Mouse (Mus musculus): ENCODE results near the gene Acot5. TPM values are rescaled to one million over a fixed set of nuclear protein-coding genes. Genes with fewer than 3 reads are reported as not detected.
"Not testable (repeated sequence)": the region's sequence is repeated elsewhere in the genome, so short reads cannot be mapped to it uniquely, and the experiment has no call there.

Gene Acot5
- polyA plus RNA-seq, 1 experiment from 2014 or later, result not detected

DNA sequence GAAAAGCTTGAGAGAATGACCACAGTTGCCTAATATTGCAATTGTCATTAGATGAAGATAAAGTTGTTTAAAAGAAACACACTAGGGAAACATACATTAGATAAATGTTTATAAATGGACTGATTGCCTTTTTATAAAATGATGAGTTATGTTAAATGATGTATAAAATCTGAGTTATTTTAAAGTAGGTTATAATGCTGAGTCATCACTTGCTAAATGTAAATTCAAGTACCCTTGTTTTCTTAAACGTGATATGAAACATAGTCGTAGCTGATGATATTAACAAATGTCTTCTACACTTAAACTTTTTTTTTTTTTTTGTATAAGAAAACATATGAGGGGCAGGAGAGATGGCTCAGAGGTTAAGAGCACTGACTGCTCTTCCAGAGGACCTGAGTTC is 5.3 kb upstream of the Acot5 start:
- ATAC-seq (ENCODE audit: borderline replicate concordance, extremely low read depth, low FRiP score, low TSS enrichment), result no peak
- no peak overlapping the region for H3K4me2 ChIP-seq
- WGBS, result 79% methylated on average over 2 of the region's 2 CpGs
- no peaks in the 10 kb centered on the region for H3K36me3 ChIP-seq
- no peak overlapping the region for H3K9ac ChIP-seq
- H3K4me1 ChIP-seq, result no peaks in the 10 kb centered on the region
- H3K27ac ChIP-seq, result no peak overlapping the region
- peaks cover 16% of the 10 kb centered on the region for H3K27me3 ChIP-seq
- H3K4me3 ChIP-seq, result no peak overlapping the region
- H3K9me3 ChIP-seq, result no peaks in the 10 kb centered on the region

DNA sequence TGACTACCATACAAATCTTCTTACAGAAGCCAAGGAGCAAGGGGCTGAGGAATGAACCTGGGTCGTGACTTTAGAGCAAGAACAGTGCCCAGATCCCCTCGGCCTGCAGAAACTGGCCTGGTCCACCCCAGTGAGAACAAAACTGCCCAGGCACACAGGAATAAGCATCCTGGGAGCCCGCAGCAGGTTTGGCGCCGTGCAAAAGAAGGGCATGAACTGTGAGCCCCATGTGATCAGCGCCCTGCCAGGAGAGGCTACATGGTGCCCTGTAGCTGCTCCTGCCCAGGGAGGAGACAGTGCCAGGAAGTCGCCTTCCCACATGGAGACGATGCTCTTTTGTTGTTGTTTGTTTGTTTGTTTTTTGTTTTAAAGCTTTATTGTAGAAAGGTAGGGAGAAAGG is 4.5 kb upstream of the Acot5 start:
- Histone ChIP-seq H3K36me3 (no peaks in the 10 kb centered on the region), H3K27me3 (peaks cover 24% of the 10 kb centered on the region), H3K4me1 (no peaks in the 10 kb centered on the region), H3K9me3 (no peaks in the 10 kb centered on the region), H3K27ac (no peak overlapping the region), H3K9ac (no peak overlapping the region), H3K4me3 (no peak overlapping the region), H3K4me2 (no peak overlapping the region)
- 69% methylated on average over 8 of the region's 8 CpGs for WGBS
- no peak for ATAC-seq (ENCODE audit: borderline replicate concordance, extremely low read depth, low FRiP score, low TSS enrichment)

GRCm38 (mm10) chr12:84067752-84068151 is 1.4 kb upstream of the Acot5 start:
- H3K9me3 ChIP-seq, result no peaks in the 10 kb centered on the region
- H3K9ac ChIP-seq, result no peak overlapping the region
- no peak for ATAC-seq (ENCODE audit: borderline replicate concordance, extremely low read depth, low FRiP score, low TSS enrichment)
- H3K4me3 ChIP-seq, result no peak overlapping the region
- H3K36me3 ChIP-seq, result no peaks in the 10 kb centered on the region
- peaks cover 38% of the 10 kb centered on the region for H3K27me3 ChIP-seq
- WGBS, result 69% methylated on average over 4 of the region's 4 CpGs
- no peak overlapping the region for H3K4me2 ChIP-seq
- no peak overlapping the region for H3K27ac ChIP-seq
- no peaks in the 10 kb centered on the region for H3K4me1 ChIP-seq

GRCm38 (mm10) chr12:84068296-84068695 is 829 bp upstream of the Acot5 start:
- 67% methylated on average over 8 of the region's 8 CpGs for WGBS
- ATAC-seq (ENCODE audit: borderline replicate concordance, extremely low read depth, low FRiP score, low TSS enrichment), result no peak
- H3K9ac ChIP-seq, result no peak overlapping the region
- no peaks in the 10 kb centered on the region for H3K4me1 ChIP-seq
- H3K9me3 ChIP-seq, result no peaks in the 10 kb centered on the region
- peaks cover 38% of the 10 kb centered on the region for H3K27me3 ChIP-seq
- no peaks in the 10 kb centered on the region for H3K36me3 ChIP-seq
- no peak overlapping the region for H3K4me2 ChIP-seq
- no peak overlapping the region for H3K27ac ChIP-seq
- H3K4me3 ChIP-seq, result no peak overlapping the region

DNA sequence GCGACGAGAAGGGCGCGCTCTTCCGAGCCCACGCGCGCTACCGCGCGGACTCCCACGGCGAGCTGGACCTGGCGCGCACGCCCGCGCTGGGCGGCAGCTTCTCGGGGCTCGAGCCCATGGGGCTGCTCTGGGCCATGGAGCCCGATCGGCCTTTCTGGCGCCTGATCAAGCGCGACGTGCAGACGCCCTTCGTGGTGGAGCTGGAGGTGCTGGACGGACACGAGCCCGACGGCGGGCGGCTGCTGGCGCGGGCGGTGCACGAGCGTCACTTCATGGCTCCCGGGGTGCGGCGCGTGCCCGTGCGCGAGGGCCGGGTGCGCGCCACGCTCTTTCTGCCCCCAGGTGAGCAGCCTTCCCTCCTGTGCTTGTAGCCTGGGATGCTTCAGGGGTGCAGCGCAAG is 457 bp downstream of the Acot5 start:
- H3K36me3 ChIP-seq; ATAC-seq (ENCODE audit: borderline replicate concordance, extremely low read depth, low FRiP score, low TSS enrichment); H3K27ac ChIP-seq; H3K4me1 ChIP-seq; H3K9me3 ChIP-seq: not testable (repeated sequence)
- H3K4me2 ChIP-seq, result peak overlapping the region; percentile 72
- peak overlapping the region; percentile 42 for H3K4me3 ChIP-seq
- peaks cover 38% of the 10 kb centered on the region for H3K27me3 ChIP-seq
- H3K9ac ChIP-seq, result 0 out of 2 replicates have a peak overlapping the region, but pooled peaks have one; percentile 16
- WGBS, result 1% methylated on average over 39 of the region's 52 CpGs

GRCm38 (mm10) chr12:84071696-84072095 is 2.6 kb downstream of the Acot5 start:
- ATAC-seq (ENCODE audit: borderline replicate concordance, extremely low read depth, low FRiP score, low TSS enrichment), result no peak
- whole genome bisulfite sequencing, result 82% methylated on average over 2 of the region's 2 CpGs
- no peak overlapping the region for H3K9ac ChIP-seq
- H3K27ac ChIP-seq, result no peak overlapping the region
- no peaks in the 10 kb centered on the region for H3K4me1 ChIP-seq
- H3K27me3 ChIP-seq, result peaks cover 36% of the 10 kb centered on the region
- no peak overlapping the region for H3K4me3 ChIP-seq
- H3K36me3 ChIP-seq, result no peaks in the 10 kb centered on the region
- H3K9me3 ChIP-seq, result no peaks in the 10 kb centered on the region
- H3K4me2 ChIP-seq, result no peak overlapping the region

- H3K4me3 ChIP-seq, result no peak overlapping the region
- H3K4me1 ChIP-seq, result no peaks in the 10 kb centered on the region
- H3K36me3 ChIP-seq, result no peaks in the 10 kb centered on the region
- no peak overlapping the region for H3K4me2 ChIP-seq
- no peak overlapping the region for H3K9ac ChIP-seq
- no peaks in the 10 kb centered on the region for H3K27me3 ChIP-seq
- no peaks in the 10 kb centered on the region for H3K9me3 ChIP-seq
- 68% methylated on average over 4 of the region's 4 CpGs for WGBS
- no peak for ATAC-seq (ENCODE audit: borderline replicate concordance, extremely low read depth, low FRiP score, low TSS enrichment)
- H3K27ac ChIP-seq, result no peak overlapping the region
Measured at GRCm38 (mm10) chr12:84077371-84077990, 8.4 kb downstream of the Acot5 start.

GRCm38 (mm10) chr12:84083842-84084241 is 14.7 kb downstream of the Acot5 start:
- H3K9me3 ChIP-seq, result no peaks in the 10 kb centered on the region
- no peaks in the 10 kb centered on the region for H3K27me3 ChIP-seq
- H3K9ac ChIP-seq, result no peak overlapping the region
- no peak overlapping the region for H3K4me2 ChIP-seq
- no peaks in the 10 kb centered on the region for H3K4me1 ChIP-seq
- ATAC-seq (ENCODE audit: borderline replicate concordance, extremely low read depth, low FRiP score, low TSS enrichment), result no peak
- no peak overlapping the region for H3K27ac ChIP-seq
- WGBS, result 81% methylated on average over 2 of the region's 2 CpGs
- no peak overlapping the region for H3K4me3 ChIP-seq
- no peaks in the 10 kb centered on the region for H3K36me3 ChIP-seq

GRCm38 (mm10) chr12:84084581-84084980 is 15.5 kb downstream of the Acot5 start:
- no peak for ATAC-seq (ENCODE audit: borderline replicate concordance, extremely low read depth, low FRiP score, low TSS enrichment)
- 54% methylated on average over 4 of the region's 4 CpGs for WGBS
- no peaks in the 10 kb centered on the region for H3K27me3 ChIP-seq

DNA sequence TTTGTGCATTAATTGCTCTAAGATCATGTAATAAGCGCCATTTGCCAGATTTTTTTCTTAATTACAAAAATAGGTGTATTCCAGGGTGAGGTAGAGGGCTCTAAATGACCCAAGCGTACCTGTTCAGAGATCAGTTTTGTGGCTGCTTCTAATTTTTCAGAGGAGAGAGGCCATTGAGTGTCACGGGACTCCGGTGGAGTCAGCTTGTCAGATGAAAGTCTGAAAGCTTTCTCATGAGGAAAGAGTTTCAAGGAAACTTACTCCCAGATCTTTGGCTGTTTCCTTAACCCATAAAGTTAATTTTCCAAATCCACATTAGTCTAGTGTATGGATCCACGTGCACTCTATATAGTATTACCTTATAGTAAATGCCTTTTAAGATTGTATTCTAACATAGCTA is 25.5 kb downstream of the Acot5 start:
- not testable (repeated sequence) for H3K4me1 ChIP-seq; H3K27ac ChIP-seq; ATAC-seq (ENCODE audit: borderline replicate concordance, extremely low read depth, low FRiP score, low TSS enrichment); H3K4me2 ChIP-seq; H3K4me3 ChIP-seq; H3K9me3 ChIP-seq; H3K36me3 ChIP-seq; H3K9ac ChIP-seq; H3K27me3 ChIP-seq
- WGBS, result 85% methylated on average over 5 of the region's 5 CpGs

More at GRCm38 (mm10) chr12:84084581-84084980, 15.5 kb downstream of the Acot5 start:
- no peaks in the 10 kb centered on the region for H3K36me3 ChIP-seq
- no peak overlapping the region for H3K4me3 ChIP-seq
- H3K9ac ChIP-seq, result no peak overlapping the region
- no peak overlapping the region for H3K27ac ChIP-seq
- no peaks in the 10 kb centered on the region for H3K9me3 ChIP-seq
- no peak overlapping the region for H3K4me2 ChIP-seq
- no peaks in the 10 kb centered on the region for H3K4me1 ChIP-seq

DNA sequence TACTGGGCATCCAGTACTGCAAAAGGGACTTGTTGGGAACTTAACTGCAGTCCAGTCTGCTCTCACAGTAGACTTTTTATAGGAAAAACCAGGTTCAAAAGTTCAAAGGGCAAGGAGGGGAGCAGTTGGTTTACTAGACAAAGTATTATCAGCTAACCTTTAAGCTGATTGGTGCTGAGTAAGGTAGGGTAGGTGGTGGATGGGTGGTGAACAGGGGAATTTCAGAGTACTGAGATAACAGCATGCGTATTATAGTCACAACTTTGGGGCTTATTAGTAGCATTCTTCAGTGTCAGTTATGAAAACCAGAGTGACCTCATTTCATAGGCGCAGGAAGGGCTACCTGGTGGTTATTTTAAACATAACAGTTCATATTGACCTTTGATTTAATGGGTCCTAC is 30.5 kb downstream of the Acot5 start:
- ATAC-seq (ENCODE audit: borderline replicate concordance, extremely low read depth, low FRiP score, low TSS enrichment), result no peak
- Histone ChIP-seq H3K9me3 (no peaks in the 10 kb centered on the region), H3K9ac (no peak overlapping the region), H3K27me3 (no peaks in the 10 kb centered on the region), H3K4me2 (no peak overlapping the region), H3K36me3 (no peaks in the 10 kb centered on the region), H3K4me1 (no peaks in the 10 kb centered on the region; the same call in 1 of the 2 replicates), H3K27ac (no peak overlapping the region), H3K4me3 (no peak overlapping the region)
- 89% methylated on average over 2 of the region's 2 CpGs for WGBS

- Histone ChIP-seq H3K4me1 (no peaks in the 10 kb centered on the region; the same call in 1 of the 2 replicates), H3K27me3 (no peaks in the 10 kb centered on the region), H3K9me3 (no peaks in the 10 kb centered on the region), H3K9ac (no peak overlapping the region), H3K4me3 (no peak overlapping the region; the same call in 1 of the 2 replicates), H3K4me2 (peak overlapping the region; percentile 91), H3K27ac (no peak overlapping the region), H3K36me3 (no peaks in the 10 kb centered on the region)
- ATAC-seq (ENCODE audit: borderline replicate concordance, extremely low read depth, low FRiP score, low TSS enrichment), result no peak
- WGBS, result 38% methylated on average over 1 of the region's 1 CpGs
Measured at GRCm38 (mm10) chr12:84100071-84100470, 30.9 kb downstream of the Acot5 start.

Data from lung, embryonic 15.5 days (tissue).